Mouse (Mus musculus): ENCODE results near the gene Thoc7. TPM values are rescaled to one million over a fixed set of nuclear protein-coding genes. Genes with fewer than 3 reads are reported as not detected.

Thoc7 gene
- polyA plus RNA-seq, 1 experiment from 2014 or later = 167 TPM

GRCm38 (mm10) chr14:13910148-13910547 lies 51.5 kb downstream of the Thoc7 start:
- Histone ChIP-seq H3K9me3 (replicated peaks; ENCODE audit: control insufficient read depth, low read length) (no peaks in the 10 kb centered on the region), H3K36me3 (ENCODE audit: control insufficient read depth, insufficient read depth) (no peaks in the 10 kb centered on the region), H3K9ac (ENCODE audit: low read length) (no peak overlapping the region), H3K4me2 (ENCODE audit: low read depth, low read length) (no peak overlapping the region), H3K27me3 (ENCODE audit: control insufficient read depth, insufficient read depth, low read length) (no peaks in the 10 kb centered on the region), H3K4me1 (ENCODE audit: control insufficient read depth, insufficient read depth, low read length) (no peaks in the 10 kb centered on the region), H3K4me3 (ENCODE audit: low read length) (no peak overlapping the region), H3K27ac (ENCODE audit: low read length) (no peak overlapping the region)
- 83% methylated on average over 2 of the region's 2 CpGs for WGBS
- no peak for ATAC-seq (replicated peaks; ENCODE audit: extremely low read depth, insufficient read depth, low FRiP score)

GRCm38 (mm10) chr14:13907145-13907544 lies 54.5 kb downstream of the Thoc7 start:
- 77% methylated on average over 7 of the region's 7 CpGs for WGBS
- no peaks in the 10 kb centered on the region for H3K36me3 ChIP-seq (ENCODE audit: control insufficient read depth, insufficient read depth)
- H3K4me2 ChIP-seq (ENCODE audit: low read depth, low read length) = no peak overlapping the region
- no peaks in the 10 kb centered on the region for H3K9me3 ChIP-seq (replicated peaks; ENCODE audit: control insufficient read depth, low read length)
- no peaks in the 10 kb centered on the region for H3K27me3 ChIP-seq (ENCODE audit: control insufficient read depth, insufficient read depth, low read length)
- no peak overlapping the region for H3K9ac ChIP-seq (ENCODE audit: low read length)
- no peak overlapping the region for H3K4me3 ChIP-seq (ENCODE audit: low read length)
- no peak for ATAC-seq (replicated peaks; ENCODE audit: extremely low read depth, insufficient read depth, low FRiP score)
- H3K27ac ChIP-seq (ENCODE audit: low read length) = no peak overlapping the region
- no peaks in the 10 kb centered on the region for H3K4me1 ChIP-seq (ENCODE audit: control insufficient read depth, insufficient read depth, low read length)

DNA sequence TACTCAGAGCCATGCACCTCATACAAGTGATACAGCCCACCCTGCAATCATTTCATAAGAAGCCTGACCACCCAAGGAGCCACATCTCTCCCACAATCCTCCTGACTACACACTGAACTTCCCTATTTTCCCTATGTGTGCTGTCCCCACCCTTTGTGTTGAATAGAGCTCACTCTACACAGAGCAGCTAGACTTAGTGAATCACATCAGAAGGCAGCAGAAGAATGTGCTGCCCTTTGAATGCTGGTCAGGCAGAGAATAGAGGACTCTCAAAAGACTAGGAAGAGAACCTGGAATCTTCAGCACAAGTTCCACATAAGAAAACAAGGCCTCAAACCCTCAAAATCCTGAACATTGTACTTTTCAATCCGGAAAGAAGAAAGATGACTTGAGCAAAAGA lies 55.2 kb downstream of the Thoc7 start:
- Histone ChIP-seq H3K27ac (ENCODE audit: low read length) (no peak overlapping the region), H3K27me3 (ENCODE audit: control insufficient read depth, insufficient read depth, low read length) (no peaks in the 10 kb centered on the region), H3K4me3 (ENCODE audit: low read length) (no peak overlapping the region), H3K4me2 (ENCODE audit: low read depth, low read length) (no peak overlapping the region), H3K36me3 (ENCODE audit: control insufficient read depth, insufficient read depth) (no peaks in the 10 kb centered on the region), H3K9ac (ENCODE audit: low read length) (no peak overlapping the region), H3K9me3 (replicated peaks; ENCODE audit: control insufficient read depth, low read length) (no peaks in the 10 kb centered on the region), H3K4me1 (ENCODE audit: control insufficient read depth, insufficient read depth, low read length) (no peaks in the 10 kb centered on the region)
- ATAC-seq (replicated peaks; ENCODE audit: extremely low read depth, insufficient read depth, low FRiP score) = no peak
- 79% methylated on average over 1 of the region's 1 CpGs for WGBS

GRCm38 (mm10) chr14:13901611-13902067 lies 60.0 kb downstream of the Thoc7 start:
- Histone ChIP-seq H3K4me1 (ENCODE audit: control insufficient read depth, insufficient read depth, low read length) (no peaks in the 10 kb centered on the region), H3K9ac (ENCODE audit: low read length) (peak overlapping the region; percentile 73), H3K9me3 (replicated peaks; ENCODE audit: control insufficient read depth, low read length) (no peaks in the 10 kb centered on the region), H3K4me2 (ENCODE audit: low read depth, low read length) (peak overlapping the region; percentile 90), H3K4me3 (ENCODE audit: low read length) (peak overlapping the region; percentile 61), H3K27me3 (ENCODE audit: control insufficient read depth, insufficient read depth, low read length) (peaks cover 7% of the 10 kb centered on the region; the same call in 1 of the 2 replicates), H3K36me3 (ENCODE audit: control insufficient read depth, insufficient read depth) (no peaks in the 10 kb centered on the region), H3K27ac (ENCODE audit: low read length) (no peak overlapping the region)
- ATAC-seq (replicated peaks; ENCODE audit: extremely low read depth, insufficient read depth, low FRiP score) = peak; percentile 41; the same call in 1 of the 2 replicates
- WGBS = under 1% methylated on average over 22 of the region's 22 CpGs

Other genes with a start within 250 kb of the Thoc7 start
- 0.06 TPM in 1 of 2 replicates, not detected in the other for gene Gm281, start 47.4 kb downstream of the Thoc7 start, polyA plus RNA-seq (2015; fragmentation: Nextera tagmentation; extraction: Ambion mirVana)
- 2.7 and 2.9 TPM in 2 replicates for gene Atxn7, start 412 bp downstream of the Thoc7 start, polyA plus RNA-seq (2015; fragmentation: Nextera tagmentation; extraction: Ambion mirVana)
- gene Psmd6, start 159.1 kb upstream of the Thoc7 start, polyA plus RNA-seq (2015; fragmentation: Nextera tagmentation; extraction: Ambion mirVana) = 169 and 200 TPM in 2 replicates
- gene Olfr720, start 225.0 kb upstream of the Thoc7 start, polyA plus RNA-seq (2015; fragmentation: Nextera tagmentation; extraction: Ambion mirVana) = not detected in 2 replicates